Mouse (Mus musculus) forebrain, embryonic 11.5 days (tissue): Measurements from ENCODE around the gene Dlg4. TPM values are rescaled to one million over a fixed set of nuclear protein-coding genes. Genes with fewer than 3 reads are reported as not detected.

ENCODE experiments used
- ATAC-seq: fragments of 200-750 bp; cut with Nextera tagmentation; replicated peaks from 2 replicates; pipeline ENCODE4 v1.8.0; 2017; ENCODE audit warnings: moderate TSS enrichment; ENCODE audit not compliant: low FRiP score
- DNase-seq: peaks from one replicate; pipeline ENCODE4 v3.0.0-alpha.2; 2017; ENCODE audit warnings: low spot score
- H3K27ac ChIP-seq: fragments of 300-500 bp; sonication (generic); 2 replicates; pipeline ENCODE4 v1.5.1; 2014; ENCODE audit warnings: low read depth, low read length
- H3K27me3 ChIP-seq: fragments of 300-500 bp; sonication (generic); 2 replicates; pipeline ENCODE4 v1.6.1; 2014; ENCODE audit warnings: mild to moderate bottlenecking, low read length, mixed read lengths; ENCODE audit not compliant: control insufficient read depth, insufficient read depth
- H3K36me3 ChIP-seq: fragments of 300-500 bp; sonication (generic); 2 replicates; pipeline ENCODE4 v1.6.1; 2014; ENCODE audit warnings: mild to moderate bottlenecking, low read length, moderate library complexity, mixed read lengths; ENCODE audit not compliant: control insufficient read depth, insufficient read depth
- H3K4me1 ChIP-seq: fragments of 300-500 bp; sonication (generic); replicated peaks from 2 replicates; pipeline ENCODE4 v1.6.1; 2014; ENCODE audit warnings: low read length, mixed read lengths; ENCODE audit not compliant: control insufficient read depth, insufficient read depth
- H3K4me2 ChIP-seq: fragments of 300-500 bp; sonication (generic); 2 replicates; pipeline ENCODE4 v1.6.1; 2014; ENCODE audit warnings: low read depth, mild to moderate bottlenecking, low read length, moderate library complexity, mixed read lengths; ENCODE audit not compliant: severe bottlenecking
- H3K4me3 ChIP-seq: fragments of 300-500 bp; sonication (generic); 2 replicates; pipeline ENCODE4 v1.5.1; 2014; ENCODE audit warnings: low read depth, low read length
- H3K9ac ChIP-seq: fragments of 300-500 bp; sonication (generic); 2 replicates; pipeline ENCODE4 v1.6.1; 2014; ENCODE audit warnings: low read length
- H3K9me3 ChIP-seq: fragments of 300-500 bp; sonication (generic); 2 replicates; pipeline ENCODE4 v1.6.1; 2016; ENCODE audit warnings: low read length, mixed read lengths; ENCODE audit not compliant: control insufficient read depth
- WGBS: fragments of 180-500 bp; shearing (Covaris S2); extraction: QIAGEN DNeasy Blood & Tissue Kit; methylation state at CpG from one replicate; pipeline ENCODE4 v1.1.7; 2014; 5-methylcytosine and 5-hydroxymethylcytosine counted together
- polyA plus RNA-seq: library from polyadenylated mRNA; unstranded; fragments of >200 nt; fragmentation: Nextera tagmentation; extraction: Ambion mirVana; gene quantifications from 2 replicates; pipeline ENCODE4 v1.2.1, GENCODE M21; 2014

Dlg4 gene
- polyA plus RNA-seq, 1 experiment from 2014 or later, result 21.5 TPM

DNA sequence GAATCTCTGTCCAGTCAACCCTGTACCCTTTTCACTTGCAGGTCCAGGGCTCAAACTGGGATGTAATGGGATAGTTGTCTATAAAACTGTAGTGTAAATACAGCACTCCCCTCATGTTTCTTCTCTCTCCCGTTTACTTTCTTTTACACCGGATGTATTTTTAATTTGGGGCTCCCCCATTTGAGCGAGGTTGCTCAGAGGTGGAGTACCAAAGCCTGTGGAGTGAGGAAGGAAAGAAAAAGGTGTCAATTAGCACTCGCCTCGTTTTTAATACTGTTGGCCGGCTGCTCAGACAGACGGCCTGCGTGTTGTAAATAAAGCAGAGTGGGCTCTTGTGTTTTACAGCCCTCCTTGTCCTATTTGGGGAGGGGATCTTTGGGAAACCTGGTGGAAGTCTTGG, 17.1 kb upstream of the Dlg4 start:
- peak overlapping the region; percentile 82 for H3K27ac ChIP-seq
- H3K9ac ChIP-seq, result no peak overlapping the region
- no peaks in the 10 kb centered on the region for H3K9me3 ChIP-seq
- no peak for DNase-seq
- no peak overlapping the region for H3K4me3 ChIP-seq
- no peak overlapping the region for H3K4me2 ChIP-seq
- WGBS, result 87% methylated on average over 8 of the region's 8 CpGs
- peaks cover 14% of the 10 kb centered on the region for H3K4me1 ChIP-seq
- H3K27me3 ChIP-seq, result no peaks in the 10 kb centered on the region
- peaks cover 19% of the 10 kb centered on the region for H3K36me3 ChIP-seq
- ATAC-seq, result no peak

DNA sequence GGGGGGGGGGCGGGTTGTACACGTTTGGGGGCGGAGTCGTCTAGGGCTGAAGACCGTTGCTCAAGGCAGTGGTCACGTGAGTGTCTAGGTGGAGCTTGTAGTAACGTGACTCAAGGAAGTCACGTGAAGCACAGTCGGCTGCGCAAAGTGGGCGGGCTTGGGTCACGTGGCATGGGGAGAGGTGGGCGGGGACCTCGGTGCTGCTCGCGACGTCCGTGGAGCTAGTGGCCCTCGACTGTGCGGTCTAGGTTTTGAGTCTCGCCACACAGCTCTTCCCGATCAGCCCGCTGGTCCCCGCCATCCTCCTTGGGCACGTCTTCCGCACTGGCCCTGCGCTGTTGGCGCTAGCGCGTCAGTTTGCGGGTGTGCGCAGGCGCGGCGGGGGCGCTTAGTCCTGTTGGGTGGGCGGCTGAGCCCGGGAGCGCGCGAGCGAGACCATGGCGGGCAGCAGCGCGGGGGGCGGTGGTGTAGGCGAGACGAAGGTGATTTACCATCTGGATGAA, 16.3 kb upstream of the Dlg4 start, which contains the start of gene Dvl2:
TSS of gene Dvl2 (plus strand) at position 200 of the 503 bp plus-strand sequence.
- Histone ChIP-seq H3K9me3 (no peaks in the 10 kb centered on the region), H3K4me2 (peak within 1 kb of the TSS; percentile 93), H3K4me1 (peaks cover 14% of the 10 kb centered on the region), H3K27me3 (no peaks in the 10 kb centered on the region), H3K4me3 (peak within 1 kb of the TSS; percentile 74), H3K36me3 (peaks cover 20% of the 10 kb centered on the region), H3K27ac (peak within 1 kb of the TSS; percentile 82), H3K9ac (peak within 1 kb of the TSS; percentile 85)
- DNase-seq (peak; percentile 96), ATAC-seq (peak; percentile 65)
- under 1% methylated on average over 47 of the region's 48 CpGs for WGBS

DNA sequence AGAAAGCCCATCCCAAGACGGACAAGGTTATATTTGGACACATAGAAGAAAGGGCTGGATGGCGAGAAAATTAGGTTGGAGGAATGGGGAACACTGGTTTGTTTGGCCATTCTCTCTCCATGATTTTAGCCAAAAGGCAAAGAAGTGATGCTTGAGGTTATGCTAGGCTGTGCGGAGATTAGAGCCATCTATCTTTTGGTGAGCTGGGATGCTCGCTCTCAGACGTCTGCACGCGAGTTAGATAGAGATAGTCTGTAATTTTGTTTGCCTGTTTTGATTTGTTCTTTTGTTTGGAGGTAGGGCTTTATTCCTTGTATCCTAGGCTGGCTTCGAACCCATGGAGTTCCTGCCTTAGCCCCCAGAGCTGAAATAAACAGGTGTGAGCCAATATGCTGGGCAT, 15.6 kb upstream of the Dlg4 start:
- Histone ChIP-seq H3K27ac (peak overlapping the region; percentile 82), H3K36me3 (peaks cover 22% of the 10 kb centered on the region), H3K4me1 (peaks cover 14% of the 10 kb centered on the region), H3K9me3 (no peaks in the 10 kb centered on the region), H3K27me3 (no peaks in the 10 kb centered on the region), H3K4me2 (peak overlapping the region; percentile 93), H3K9ac (peak overlapping the region; percentile 85), H3K4me3 (peak overlapping the region; percentile 74)
- no peak for DNase-seq
- WGBS, result 10% methylated on average over 8 of the region's 8 CpGs
- ATAC-seq, result no peak

DNA sequence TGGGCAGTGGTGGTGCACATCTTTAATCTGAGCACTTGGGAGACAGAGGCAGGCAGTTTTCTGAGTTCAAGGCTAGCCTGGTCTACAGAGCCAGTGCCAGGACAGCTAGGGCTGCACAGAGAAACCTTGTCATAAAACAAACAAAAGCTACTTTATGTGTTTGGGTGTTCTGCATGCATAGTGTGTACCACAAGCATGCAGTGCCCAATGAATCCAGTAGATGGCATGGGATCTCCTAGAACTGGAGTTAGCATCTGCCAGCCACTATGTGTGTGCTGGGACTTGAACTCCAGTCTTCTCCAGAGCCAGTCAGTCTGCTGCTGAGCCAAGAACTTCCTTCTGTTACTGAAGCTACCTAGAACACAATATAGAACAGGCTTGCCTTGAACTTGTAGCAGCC, 14.9 kb upstream of the Dlg4 start:
- H3K4me2 ChIP-seq, result peak overlapping the region; percentile 93
- H3K9me3 ChIP-seq, result no peaks in the 10 kb centered on the region
- peak overlapping the region; percentile 74 for H3K4me3 ChIP-seq
- DNase-seq (peak; percentile 65), ATAC-seq (no peak)
- peaks cover 14% of the 10 kb centered on the region for H3K4me1 ChIP-seq
- no peaks in the 10 kb centered on the region for H3K27me3 ChIP-seq
- no peak overlapping the region for H3K9ac ChIP-seq
- H3K27ac ChIP-seq, result no peak overlapping the region
- peaks cover 26% of the 10 kb centered on the region for H3K36me3 ChIP-seq

DNA sequence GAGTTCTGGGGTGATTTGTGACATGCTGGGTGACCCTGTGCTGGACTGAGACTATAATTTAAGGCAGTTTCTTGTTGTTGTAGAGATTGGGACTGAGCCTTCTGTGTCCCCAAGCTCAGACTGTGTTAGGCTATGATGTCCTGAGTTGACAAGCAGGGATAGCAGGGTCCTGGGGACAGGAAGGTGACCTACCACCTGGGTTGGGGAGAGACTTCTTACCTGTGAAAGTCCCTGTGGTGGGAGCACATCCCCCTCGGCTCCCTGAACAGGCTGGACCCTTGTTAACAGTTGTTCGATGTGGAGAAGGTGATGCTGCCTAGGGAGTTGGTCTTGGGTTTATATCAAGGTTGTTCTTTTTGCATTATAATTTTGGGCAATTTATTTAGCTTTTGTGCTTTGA, 14.3 kb upstream of the Dlg4 start:
- Histone ChIP-seq H3K4me1 (peaks cover 14% of the 10 kb centered on the region), H3K4me3 (0 out of 2 replicates have a peak overlapping the region, but pooled peaks have one; percentile 1), H3K36me3 (peaks cover 29% of the 10 kb centered on the region), H3K4me2 (peak overlapping the region; percentile 8; the same call in 1 of the 2 replicates), H3K9me3 (no peaks in the 10 kb centered on the region), H3K27me3 (no peaks in the 10 kb centered on the region), H3K27ac (no peak overlapping the region), H3K9ac (no peak overlapping the region)
- no peak for DNase-seq
- no peak for ATAC-seq
- WGBS, result 91% methylated on average over 2 of the region's 2 CpGs

DNA sequence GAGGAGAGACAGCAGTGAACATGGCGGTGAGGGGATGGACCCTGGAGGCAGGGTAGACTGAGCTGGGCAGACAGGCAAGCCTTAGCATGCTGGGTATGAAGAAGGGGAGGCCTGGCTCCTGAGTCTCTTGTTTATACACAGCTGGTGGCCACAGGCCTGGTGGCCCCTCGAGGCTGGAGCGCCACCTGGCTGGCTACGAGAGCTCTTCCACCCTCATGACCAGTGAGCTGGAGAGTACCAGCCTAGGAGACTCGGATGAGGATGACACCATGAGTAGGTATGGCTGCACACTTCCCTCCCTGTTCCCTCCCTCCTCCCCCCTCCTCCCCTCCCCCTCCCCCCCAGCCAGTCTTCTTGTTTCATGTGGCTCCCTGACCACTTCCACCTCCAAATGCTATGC, 11.2 kb upstream of the Dlg4 start:
- H3K9me3 ChIP-seq, result no peaks in the 10 kb centered on the region
- peaks cover 9% of the 10 kb centered on the region; the same call in 1 of the 2 replicates for H3K4me1 ChIP-seq
- no peak overlapping the region for H3K9ac ChIP-seq
- no peaks in the 10 kb centered on the region for H3K27me3 ChIP-seq
- H3K4me2 ChIP-seq, result no peak overlapping the region
- WGBS, result 58% methylated on average over 5 of the region's 5 CpGs
- peaks cover 23% of the 10 kb centered on the region; the same call in 1 of the 2 replicates for H3K36me3 ChIP-seq
- no peak overlapping the region for H3K27ac ChIP-seq
- DNase-seq (peak; percentile 53), ATAC-seq (no peak)
- H3K4me3 ChIP-seq, result no peak overlapping the region

DNA sequence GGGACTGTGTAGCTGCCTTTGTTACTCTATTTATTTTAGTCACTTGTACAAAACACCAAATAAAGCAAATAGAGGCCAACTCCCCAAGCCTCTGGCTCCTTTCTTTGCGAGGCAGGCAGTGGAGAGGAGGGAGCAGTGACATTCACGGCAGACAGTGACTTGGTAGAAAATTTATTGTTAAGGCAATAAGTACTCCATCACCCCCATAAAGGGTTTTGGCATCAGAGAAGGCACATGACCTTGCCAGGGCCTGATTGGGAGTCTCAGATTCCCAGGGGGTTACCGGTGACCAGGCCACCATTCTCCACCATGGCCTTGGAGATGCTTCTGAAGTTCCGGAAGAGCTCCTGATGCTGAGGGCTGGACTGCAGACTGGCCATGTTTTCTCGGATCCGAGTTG, 6.7 kb upstream of the Dlg4 start:
- Histone ChIP-seq H3K9me3 (no peaks in the 10 kb centered on the region), H3K4me2 (no peak overlapping the region), H3K27ac (no peak overlapping the region), H3K36me3 (peaks cover 25% of the 10 kb centered on the region), H3K4me3 (no peak overlapping the region), H3K9ac (no peak overlapping the region), H3K4me1 (peaks cover 5% of the 10 kb centered on the region; the same call in 1 of the 2 replicates), H3K27me3 (no peaks in the 10 kb centered on the region)
- ATAC-seq (no peak), DNase-seq (no peak)
- 93% methylated on average over 6 of the region's 6 CpGs for WGBS

DNA sequence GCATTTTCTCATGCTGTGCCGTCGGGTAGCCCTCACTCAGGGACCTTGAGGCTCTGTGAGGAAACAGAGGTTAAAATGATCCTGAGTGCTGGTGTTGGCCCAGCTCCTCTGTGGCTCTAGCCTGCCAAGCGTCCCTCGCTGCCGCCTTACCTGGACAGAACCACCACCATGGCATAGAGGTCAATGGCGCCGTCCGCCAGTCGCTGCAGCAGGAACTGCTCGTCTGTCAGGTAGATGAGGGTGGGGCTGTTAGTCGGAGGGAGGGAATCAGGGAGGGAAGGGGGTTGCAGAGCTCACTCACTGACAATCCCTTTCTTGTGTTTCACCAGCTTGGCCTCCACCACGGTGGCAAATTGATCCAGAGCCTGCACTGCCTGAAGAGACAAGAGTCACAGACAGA, 6.2 kb upstream of the Dlg4 start:
- no peak overlapping the region for H3K4me3 ChIP-seq
- H3K4me1 ChIP-seq, result peaks cover 5% of the 10 kb centered on the region; the same call in 1 of the 2 replicates
- peaks cover 23% of the 10 kb centered on the region for H3K36me3 ChIP-seq
- no peaks in the 10 kb centered on the region for H3K27me3 ChIP-seq
- H3K9me3 ChIP-seq, result no peaks in the 10 kb centered on the region
- H3K9ac ChIP-seq, result no peak overlapping the region
- H3K4me2 ChIP-seq, result no peak overlapping the region
- ATAC-seq, result no peak
- WGBS, result 89% methylated on average over 12 of the region's 12 CpGs
- DNase-seq, result no peak
- no peak overlapping the region for H3K27ac ChIP-seq

DNA sequence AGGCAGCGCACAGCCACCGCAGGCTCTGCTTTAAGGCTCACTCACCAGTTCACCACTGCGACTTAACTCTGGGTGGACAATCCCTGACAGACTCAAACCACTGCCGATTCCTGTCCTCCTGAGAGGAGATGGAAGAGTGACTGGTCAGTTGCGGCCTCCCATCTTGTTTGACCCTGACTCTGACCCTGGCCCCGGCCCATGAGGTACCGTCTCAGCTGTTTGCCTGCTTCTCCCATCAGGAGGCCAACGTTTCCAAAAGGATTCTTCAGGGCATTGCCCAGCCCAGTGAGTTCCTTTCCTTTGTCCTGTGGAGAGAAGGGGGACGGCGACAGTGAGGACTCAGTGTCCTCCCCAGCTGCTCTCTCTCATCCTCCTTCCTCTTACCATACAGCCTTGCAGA, 5.8 kb upstream of the Dlg4 start:
- ATAC-seq (no peak), DNase-seq (no peak)
- Histone ChIP-seq H3K9me3 (no peaks in the 10 kb centered on the region), H3K27ac (no peak overlapping the region), H3K36me3 (peaks cover 22% of the 10 kb centered on the region), H3K4me2 (no peak overlapping the region), H3K27me3 (no peaks in the 10 kb centered on the region), H3K4me3 (no peak overlapping the region), H3K9ac (no peak overlapping the region), H3K4me1 (peaks cover 5% of the 10 kb centered on the region; the same call in 1 of the 2 replicates)
- 88% methylated on average over 10 of the region's 10 CpGs for WGBS
